ENCODE assay signal across 24 mouse cellular contexts in the genomic region with DNA sequence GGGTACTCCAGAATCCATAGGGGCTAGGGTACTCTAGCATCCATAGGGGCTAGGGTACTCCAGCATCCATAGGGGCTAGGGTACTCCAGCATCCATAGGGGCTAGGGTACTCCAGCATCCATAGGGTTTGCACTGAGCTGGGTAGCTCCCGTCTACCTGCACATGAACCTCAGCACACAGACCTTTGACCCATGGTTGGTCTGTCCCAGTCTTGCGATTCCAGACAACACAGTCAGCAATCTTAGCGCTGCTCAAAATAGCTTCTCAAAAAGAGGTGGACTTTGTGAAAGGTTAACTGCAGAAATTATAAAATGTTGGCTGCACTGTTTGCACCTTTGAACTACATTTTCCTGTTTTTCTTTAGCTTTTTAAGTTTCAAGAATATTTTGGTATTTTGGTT. TPM values are rescaled to one million over a fixed set of nuclear protein-coding genes. Genes with fewer than 3 reads are reported as not detected.
DNase-seq lines count a peak whose midpoint lies in the region; ATAC-seq and TF ChIP-seq lines count a peak whose summit lies in the region.
"Had no signal": no experiment of that assay in that cellular context is flagged by ENCODE, and none has a peak within 500 bp of the region (broad histone marks: within the 10 kb centered on the region; RNA-seq: fewer than 3 reads in every experiment).

No protein-coding gene starts in this region.

- DNase-seq in kidney, adult 18-20 months, result peak; percentile 43
- DNase-seq in kidney, postnatal 14 days, result peak; percentile 76
- no peak for DNase-seq in midbrain, embryonic 14.5 days
- DNase-seq in cerebellum, adult 11 months, result no peak
- DNase-seq in spleen, adult 12 weeks (ENCODE audit: low spot score), result no peak
- DNase-seq: adrenal gland, postnatal 14 days; cerebellum, adult 2 months; cerebellum, postnatal 10 days; embryo, embryonic 11 days; gastrocnemius, postnatal 10 days; heart, adult 2 months; heart, postnatal 14 days had no signal

- H3K27ac ChIP-seq in kidney, embryonic 16.5 days (ENCODE audit: low read length), result no peak overlapping the region
- no peak overlapping the region for H3K27ac ChIP-seq in intestine, postnatal 0 days (ENCODE audit: low read depth, low read length)
- no peak overlapping the region for H3K27ac ChIP-seq in midbrain, embryonic 14.5 days (replicated peaks; ENCODE audit: low read depth, low read length)
- H3K27ac ChIP-seq: embryonic facial prominence, embryonic 15.5 days; forebrain, embryonic 10.5 days; forebrain, embryonic 15.5 days; heart, adult 2 months; heart, embryonic 15.5 days; hindbrain, embryonic 13.5 days had no signal

- no peaks in the 10 kb centered on the region for H3K9me3 ChIP-seq in kidney, embryonic 16.5 days (ENCODE audit: low read length)
- H3K9me3 ChIP-seq in intestine, postnatal 0 days (ENCODE audit: control insufficient read depth), result no peaks in the 10 kb centered on the region
- H3K9me3 ChIP-seq in midbrain, embryonic 14.5 days (ENCODE audit: control insufficient read depth, low read length), result no peaks in the 10 kb centered on the region
- H3K9me3 ChIP-seq: embryonic facial prominence, embryonic 15.5 days; forebrain, embryonic 10.5 days; forebrain, embryonic 15.5 days; heart, embryonic 15.5 days; hindbrain, embryonic 13.5 days had no signal

- no peak for ATAC-seq in kidney, embryonic 16.5 days (ENCODE audit: low FRiP score, low TSS enrichment)
- ATAC-seq in intestine, postnatal 0 days, result 0 out of 2 replicates have a peak, but pooled peaks have one; percentile 40
- no peak for ATAC-seq in midbrain, embryonic 14.5 days (ENCODE audit: low FRiP score, low TSS enrichment)
- ATAC-seq: activated CD4-positive, CD25-positive, alpha-beta regulatory T cell, adult 4 months; forebrain, embryonic 15.5 days had no signal

- H3K9ac ChIP-seq in kidney, embryonic 16.5 days (replicated peaks; ENCODE audit: low read length), result no peak overlapping the region
- H3K9ac ChIP-seq in intestine, postnatal 0 days (ENCODE audit: low read depth, low read length), result no peak overlapping the region
- H3K9ac ChIP-seq in midbrain, embryonic 14.5 days (replicated peaks; ENCODE audit: low read length), result no peak overlapping the region
- H3K9ac ChIP-seq: embryonic facial prominence, embryonic 15.5 days; forebrain, embryonic 15.5 days; heart, embryonic 15.5 days; hindbrain, embryonic 13.5 days had no signal

- 70% methylated on average over 3 of the region's 3 CpGs for WGBS in kidney, embryonic 16.5 days
- WGBS in intestine, postnatal 0 days, result 49% methylated on average over 3 of the region's 3 CpGs
- 91% methylated on average over 3 of the region's 3 CpGs for WGBS in midbrain, embryonic 14.5 days

- no peak overlapping the region for H3K4me3 ChIP-seq in kidney, embryonic 16.5 days (ENCODE audit: low read length)
- no peak overlapping the region for H3K4me3 ChIP-seq in intestine, postnatal 0 days (ENCODE audit: low read depth, low read length)
- H3K4me3 ChIP-seq in midbrain, embryonic 14.5 days (replicated peaks; ENCODE audit: low read depth, low read length), result no peak overlapping the region
- H3K4me3 ChIP-seq: embryonic facial prominence, embryonic 15.5 days; erythroblast, embryonic 14.5 days; forebrain, embryonic 10.5 days; forebrain, embryonic 15.5 days; heart, adult 2 months; heart, embryonic 15.5 days; hindbrain, embryonic 13.5 days had no signal

- H3K4me2 ChIP-seq in kidney, embryonic 16.5 days (replicated peaks; ENCODE audit: low read depth, low read length), result no peak overlapping the region
- H3K4me2 ChIP-seq in intestine, postnatal 0 days (replicated peaks; ENCODE audit: low read depth), result no peak overlapping the region
- no peak overlapping the region for H3K4me2 ChIP-seq in midbrain, embryonic 14.5 days (ENCODE audit: low read length)
- H3K4me2 ChIP-seq: embryonic facial prominence, embryonic 15.5 days; forebrain, embryonic 15.5 days; heart, embryonic 11.5 days; heart, embryonic 15.5 days; hindbrain, embryonic 13.5 days had no signal

- no peaks in the 10 kb centered on the region for H3K27me3 ChIP-seq in kidney, embryonic 16.5 days (ENCODE audit: insufficient read depth, low read length)
- 0 out of 2 replicates have a peak, but pooled peaks cover 3% of the 10 kb centered on the region for H3K27me3 ChIP-seq in intestine, postnatal 0 days (replicated peaks; ENCODE audit: control insufficient read depth, insufficient read depth, low read length)
- H3K27me3 ChIP-seq in midbrain, embryonic 14.5 days (ENCODE audit: control insufficient read depth, insufficient read depth, low read length), result no peaks in the 10 kb centered on the region
- H3K27me3 ChIP-seq: embryonic facial prominence, embryonic 15.5 days; forebrain, embryonic 15.5 days had no signal

- peaks cover 8% of the 10 kb centered on the region for H3K4me1 ChIP-seq in kidney, embryonic 16.5 days (ENCODE audit: insufficient read depth, low read length)
- H3K4me1 ChIP-seq in intestine, postnatal 0 days (replicated peaks; ENCODE audit: control insufficient read depth, insufficient read depth, low read length), result no peaks in the 10 kb centered on the region
- no peaks in the 10 kb centered on the region for H3K4me1 ChIP-seq in midbrain, embryonic 14.5 days (ENCODE audit: control insufficient read depth, insufficient read depth, low read length)
- H3K4me1 ChIP-seq: embryonic facial prominence, embryonic 15.5 days; forebrain, embryonic 15.5 days; heart, embryonic 15.5 days had no signal

- TF ChIP-seq CTCF in intestine, postnatal 0 days (IDR thresholded peaks at IDR 0.05; ENCODE audit: low read depth), result no peak

- H3K36me3 ChIP-seq in kidney, embryonic 16.5 days (ENCODE audit: insufficient read depth, low read length), result no peaks in the 10 kb centered on the region
- no peaks in the 10 kb centered on the region for H3K36me3 ChIP-seq in intestine, postnatal 0 days (ENCODE audit: control insufficient read depth, insufficient read depth)
- H3K36me3 ChIP-seq in midbrain, embryonic 14.5 days (ENCODE audit: control insufficient read depth, insufficient read depth, low read length), result no peaks in the 10 kb centered on the region
- H3K36me3 ChIP-seq: embryonic facial prominence, embryonic 15.5 days; forebrain, embryonic 10.5 days; forebrain, embryonic 15.5 days; heart, embryonic 15.5 days; hindbrain, embryonic 13.5 days had no signal

RNA-seq across cellular contexts. Expression of gene Slc22a12, which starts 56.4 kb away (rescaled TPM):
- 27.4 and 27.7 TPM in 2 replicates for polyA plus RNA-seq in kidney, embryonic 16.5 days (2015; fragmentation: Nextera tagmentation; extraction: Ambion mirVana)
- polyA plus RNA-seq in intestine, postnatal 0 days (2015; fragmentation: Nextera tagmentation; extraction: Ambion mirVana), result not detected in 2 replicates
- polyA plus RNA-seq in midbrain, embryonic 14.5 days (2014; fragmentation: Nextera tagmentation; extraction: Ambion mirVana), result not detected in 2 replicates
- polyA plus RNA-seq: activated CD4-positive, CD25-positive, alpha-beta regulatory T cell, adult 4 months; C2C12; embryonic facial prominence, embryonic 11.5 days; embryonic facial prominence, embryonic 15.5 days; erythroblast, embryonic 14.5 days; forebrain, embryonic 10.5 days; forebrain, embryonic 15.5 days; heart, adult 2 months; heart, embryonic 11.5 days; heart, embryonic 15.5 days had no signal

Comparison
In these comparisons a context has a peak if more than half of its experiments do, and no peak if none do; other contexts are left out.
1. DNase-seq: peak in kidney, adult 18-20 months (single experiment) and kidney, postnatal 14 days (single experiment); none in midbrain, embryonic 14.5 days (single experiment), cerebellum, adult 11 months (single experiment) and spleen, adult 12 weeks (single experiment).
2. RNA of gene Slc22a12, which starts 56.4 kb away (polyA plus RNA-seq): 27.4 to 27.7 TPM in kidney, embryonic 16.5 days; not detected in midbrain, embryonic 14.5 days and not detected in intestine, postnatal 0 days; every median in the first group is over 10 times any median in the second.